Mouse (Mus musculus): Measurements from ENCODE around the gene Zc2hc1b. TPM values are rescaled to one million over a fixed set of nuclear protein-coding genes. Genes with fewer than 3 reads are reported as not detected.

Zc2hc1b gene
- polyA plus RNA-seq, 1 experiment from 2014 or later, result not detected

DNA sequence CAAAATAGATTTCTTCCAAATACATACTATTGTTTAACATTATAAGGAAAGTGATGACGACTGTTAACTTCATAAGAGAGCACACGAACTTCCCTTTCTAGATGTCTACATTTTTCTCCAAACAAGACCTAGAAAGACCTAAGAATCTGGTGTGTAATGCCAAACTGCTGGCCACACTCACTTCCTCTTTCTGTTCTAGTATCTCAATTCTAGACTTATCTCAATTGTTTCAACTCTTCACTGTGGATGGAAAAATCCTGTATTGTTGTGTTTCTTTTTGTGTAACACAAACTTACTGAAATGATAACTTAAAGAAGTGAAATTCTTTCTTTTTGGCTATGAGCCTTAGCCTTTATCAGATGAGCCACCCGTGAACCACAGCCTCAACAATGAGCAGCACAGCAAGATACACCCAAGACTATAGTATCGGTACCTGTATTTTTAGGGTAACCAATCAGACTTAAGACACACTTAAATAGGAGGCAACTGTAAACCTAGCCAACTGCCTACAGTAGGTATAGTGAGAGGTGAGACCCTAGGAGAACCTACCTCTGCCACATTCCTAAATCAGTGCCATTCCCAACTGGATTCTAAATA is 6.4 kb upstream of the Zc2hc1b start:
- WGBS, result 89% methylated on average over 4 of the region's 4 CpGs
- H3K4me3 ChIP-seq (ENCODE audit: low read length), result no peak overlapping the region
- H3K9me3 ChIP-seq (ENCODE audit: control insufficient read depth, low read length), result no peaks in the 10 kb centered on the region
- no peaks in the 10 kb centered on the region for H3K27me3 ChIP-seq (replicated peaks; ENCODE audit: control insufficient read depth, insufficient read depth, low read length)
- no peak overlapping the region for H3K9ac ChIP-seq (ENCODE audit: low read depth, low read length)
- H3K27ac ChIP-seq (ENCODE audit: low read length), result no peak overlapping the region
- peaks cover 20% of the 10 kb centered on the region for H3K36me3 ChIP-seq (ENCODE audit: control insufficient read depth, insufficient read depth, low read length)
- no peak for ATAC-seq
- H3K4me2 ChIP-seq (ENCODE audit: low read depth, low read length), result no peak overlapping the region
- no peaks in the 10 kb centered on the region for H3K4me1 ChIP-seq (ENCODE audit: control insufficient read depth, insufficient read depth, low read length)

DNA sequence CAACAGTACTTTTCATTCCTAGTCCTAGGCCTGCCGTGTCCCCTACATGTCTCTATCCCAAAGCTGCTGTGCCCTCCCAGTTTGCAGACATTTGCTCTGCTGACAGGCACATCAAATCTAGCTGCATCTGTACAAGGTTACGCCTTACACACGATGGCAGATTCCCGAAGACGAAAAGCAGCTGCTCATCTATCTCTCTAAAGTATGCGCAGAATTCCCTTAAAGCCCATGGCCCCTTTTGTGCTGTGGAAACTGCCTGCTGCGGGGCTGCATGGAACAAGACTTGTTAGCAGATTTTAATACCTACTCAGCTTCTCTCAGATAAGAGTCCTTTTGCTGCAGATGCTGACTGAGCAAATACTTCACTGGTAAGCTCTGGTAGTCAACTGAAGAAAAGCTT is 2.4 kb upstream of the Zc2hc1b start:
- Histone ChIP-seq H3K27ac (ENCODE audit: low read length) (no peak overlapping the region), H3K27me3 (replicated peaks; ENCODE audit: control insufficient read depth, insufficient read depth, low read length) (no peaks in the 10 kb centered on the region), H3K9ac (ENCODE audit: low read depth, low read length) (no peak overlapping the region), H3K4me1 (ENCODE audit: control insufficient read depth, insufficient read depth, low read length) (no peaks in the 10 kb centered on the region), H3K36me3 (ENCODE audit: control insufficient read depth, insufficient read depth, low read length) (peaks cover 18% of the 10 kb centered on the region), H3K4me3 (ENCODE audit: low read length) (no peak overlapping the region), H3K9me3 (ENCODE audit: control insufficient read depth, low read length) (no peaks in the 10 kb centered on the region), H3K4me2 (ENCODE audit: low read depth, low read length) (no peak overlapping the region)
- no peak for ATAC-seq
- 63% methylated on average over 7 of the region's 7 CpGs for WGBS

DNA sequence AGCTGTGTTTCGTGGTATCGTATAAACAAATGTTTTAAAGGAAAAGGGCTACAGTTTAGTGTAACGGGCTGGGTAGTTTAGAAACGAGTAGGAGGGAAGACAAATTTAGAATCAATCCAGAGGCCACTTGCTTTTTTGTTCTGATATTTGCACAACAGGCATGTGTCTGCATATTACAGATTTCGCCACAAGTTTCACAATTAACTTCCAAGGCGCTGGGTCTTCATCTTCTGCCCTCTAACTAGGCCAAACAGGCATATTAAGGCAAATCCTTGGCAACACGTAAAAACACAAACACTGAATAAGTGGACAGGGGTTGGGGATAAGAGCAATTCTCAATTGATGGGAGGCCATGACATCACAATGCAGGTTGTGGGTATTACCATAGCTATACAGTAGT is 2.0 kb downstream of the Zc2hc1b start:
- H3K27me3 ChIP-seq (replicated peaks; ENCODE audit: control insufficient read depth, insufficient read depth, low read length), result no peaks in the 10 kb centered on the region
- H3K4me2 ChIP-seq (ENCODE audit: low read depth, low read length), result no peak overlapping the region
- WGBS, result 74% methylated on average over 7 of the region's 7 CpGs
- H3K9me3 ChIP-seq (ENCODE audit: control insufficient read depth, low read length), result no peaks in the 10 kb centered on the region
- no peak for ATAC-seq
- H3K4me1 ChIP-seq (ENCODE audit: control insufficient read depth, insufficient read depth, low read length), result peaks cover 8% of the 10 kb centered on the region
- peaks cover 7% of the 10 kb centered on the region for H3K36me3 ChIP-seq (ENCODE audit: control insufficient read depth, insufficient read depth, low read length)
- H3K9ac ChIP-seq (ENCODE audit: low read depth, low read length), result no peak overlapping the region
- no peak overlapping the region for H3K4me3 ChIP-seq (ENCODE audit: low read length)
- H3K27ac ChIP-seq (ENCODE audit: low read length), result no peak overlapping the region

DNA sequence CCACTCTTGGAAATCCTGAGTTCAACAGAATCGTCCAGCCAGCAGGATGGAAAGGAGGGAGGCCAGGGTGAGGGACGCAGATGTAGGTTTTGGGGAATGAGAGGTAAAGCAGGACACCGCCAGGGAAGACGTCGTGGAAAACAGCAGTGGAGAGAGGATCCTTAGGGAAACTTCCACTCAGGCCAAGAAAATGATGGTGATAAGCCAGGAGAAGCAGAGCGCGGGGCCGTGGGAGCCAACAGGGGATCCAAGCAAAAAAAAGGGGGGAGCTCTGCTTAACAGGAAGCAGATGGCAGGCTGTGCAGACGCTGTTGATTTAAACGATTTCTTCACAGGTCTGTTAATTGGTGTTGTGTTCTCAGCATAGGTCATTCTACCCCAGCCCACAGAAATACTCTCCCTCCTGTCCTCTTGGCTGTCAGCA is 5.0 kb downstream of the Zc2hc1b start:
- Histone ChIP-seq H3K4me2 (ENCODE audit: low read depth, low read length) (no peak overlapping the region), H3K9ac (ENCODE audit: low read depth, low read length) (no peak overlapping the region), H3K4me3 (ENCODE audit: low read length) (no peak overlapping the region), H3K9me3 (ENCODE audit: control insufficient read depth, low read length) (no peaks in the 10 kb centered on the region), H3K4me1 (ENCODE audit: control insufficient read depth, insufficient read depth, low read length) (peaks cover 16% of the 10 kb centered on the region), H3K36me3 (ENCODE audit: control insufficient read depth, insufficient read depth, low read length) (no peaks in the 10 kb centered on the region), H3K27me3 (replicated peaks; ENCODE audit: control insufficient read depth, insufficient read depth, low read length) (no peaks in the 10 kb centered on the region), H3K27ac (ENCODE audit: low read length) (peak overlapping the region; percentile 3; the same call in 1 of the 2 replicates)
- 35% methylated on average over 10 of the region's 10 CpGs for WGBS
- ATAC-seq, result peak; percentile 56; the same call in 1 of the 2 replicates

DNA sequence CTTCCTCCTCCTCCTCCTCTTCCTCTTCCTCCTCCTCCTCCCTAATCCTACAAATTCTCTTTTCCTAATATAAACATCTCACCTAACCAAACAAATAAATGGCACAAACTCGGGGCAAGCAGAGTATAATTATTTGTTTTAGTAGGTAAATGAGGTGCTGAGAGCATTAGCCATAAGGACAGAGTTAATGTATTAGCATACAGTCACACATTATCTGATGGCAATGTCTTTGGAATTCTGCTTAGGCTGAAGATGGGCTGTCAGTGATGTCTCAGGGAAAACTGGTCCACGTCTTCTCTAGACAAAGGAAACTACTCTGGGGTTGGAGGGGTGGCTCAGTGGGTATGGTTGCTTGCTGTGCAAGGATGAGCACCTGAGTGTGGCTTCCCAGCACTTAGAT is 6.4 kb downstream of the Zc2hc1b start:
- 43% methylated on average over 2 of the region's 2 CpGs for WGBS

DNA sequence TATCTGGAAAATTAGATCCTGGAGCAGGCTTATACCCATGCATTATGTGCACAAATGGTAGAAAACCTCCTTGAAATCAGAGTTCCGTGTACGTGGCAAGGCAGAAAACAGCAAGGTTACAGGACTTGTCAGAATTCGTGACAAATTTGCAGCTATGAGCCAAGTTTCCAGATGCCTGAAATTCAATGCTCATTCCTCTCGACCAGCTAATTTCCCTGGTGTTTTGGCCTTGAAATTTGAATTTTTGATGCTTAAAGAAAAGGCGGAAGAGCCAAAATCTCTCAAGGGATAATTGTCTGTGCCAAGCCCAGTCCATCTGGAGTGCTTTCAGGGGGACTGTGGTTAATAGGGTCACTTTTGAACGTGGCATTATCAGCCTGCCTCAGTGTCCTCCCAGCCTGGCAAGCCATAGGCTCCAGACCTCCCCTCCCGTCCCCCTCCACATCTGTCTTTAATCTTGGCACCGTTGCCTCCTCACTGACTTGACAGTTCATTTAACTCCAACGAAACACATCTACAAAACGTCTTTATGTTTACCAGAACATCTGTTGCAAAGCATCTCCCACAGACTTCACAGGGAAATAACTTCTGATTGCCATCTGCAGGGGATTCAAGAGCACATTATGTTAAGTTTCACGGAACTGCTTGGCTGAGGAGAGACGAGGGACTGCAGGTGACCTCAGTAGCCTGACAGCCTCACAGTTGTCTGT is 6.9 kb downstream of the Zc2hc1b start:
- WGBS, result 39% methylated on average over 12 of the region's 12 CpGs
- no peak overlapping the region for H3K4me2 ChIP-seq (ENCODE audit: low read depth, low read length)
- H3K4me3 ChIP-seq (ENCODE audit: low read length), result no peak overlapping the region
- no peaks in the 10 kb centered on the region for H3K36me3 ChIP-seq (ENCODE audit: control insufficient read depth, insufficient read depth, low read length)
- no peaks in the 10 kb centered on the region for H3K27me3 ChIP-seq (replicated peaks; ENCODE audit: control insufficient read depth, insufficient read depth, low read length)
- H3K4me1 ChIP-seq (ENCODE audit: control insufficient read depth, insufficient read depth, low read length), result peaks cover 16% of the 10 kb centered on the region
- H3K27ac ChIP-seq (ENCODE audit: low read length), result peak overlapping the region; percentile 49; the same call in 1 of the 2 replicates
- H3K9ac ChIP-seq (ENCODE audit: low read depth, low read length), result no peak overlapping the region
- H3K9me3 ChIP-seq (ENCODE audit: control insufficient read depth, low read length), result no peaks in the 10 kb centered on the region
- ATAC-seq, result peak; percentile 60

More for the DNA sequence above, 6.4 kb downstream of the Zc2hc1b start:
- no peaks in the 10 kb centered on the region for H3K9me3 ChIP-seq (ENCODE audit: control insufficient read depth, low read length)
- H3K9ac ChIP-seq (ENCODE audit: low read depth, low read length), result no peak overlapping the region
- H3K4me2 ChIP-seq (ENCODE audit: low read depth, low read length), result no peak overlapping the region
- peak overlapping the region; percentile 49 for H3K27ac ChIP-seq (ENCODE audit: low read length)
- no peaks in the 10 kb centered on the region for H3K36me3 ChIP-seq (ENCODE audit: control insufficient read depth, insufficient read depth, low read length)
- peaks cover 16% of the 10 kb centered on the region for H3K4me1 ChIP-seq (ENCODE audit: control insufficient read depth, insufficient read depth, low read length)
- H3K27me3 ChIP-seq (replicated peaks; ENCODE audit: control insufficient read depth, insufficient read depth, low read length), result no peaks in the 10 kb centered on the region
- H3K4me3 ChIP-seq (ENCODE audit: low read length), result no peak overlapping the region
- no peak for ATAC-seq

DNA sequence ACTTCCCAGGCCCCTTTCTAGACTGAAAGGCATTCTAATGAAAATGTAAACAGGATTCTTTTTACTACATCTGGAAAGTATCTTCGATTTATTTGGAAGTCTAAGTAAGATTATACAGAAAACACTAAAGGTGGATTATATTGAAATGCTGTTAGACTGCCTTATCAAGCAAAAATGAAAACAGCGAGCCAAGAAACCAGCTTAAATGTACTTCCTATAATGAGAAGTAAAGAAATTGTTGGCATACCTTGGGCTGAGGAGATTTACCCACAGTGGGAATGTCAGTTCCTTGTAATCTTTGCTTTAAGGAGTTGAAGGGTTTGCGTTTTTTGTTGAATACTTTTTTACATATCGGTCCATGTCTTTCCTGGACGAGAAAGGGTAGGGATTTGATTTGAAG is 9.4 kb downstream of the Zc2hc1b start:
- peaks cover 16% of the 10 kb centered on the region for H3K4me1 ChIP-seq (ENCODE audit: control insufficient read depth, insufficient read depth, low read length)
- H3K27me3 ChIP-seq (replicated peaks; ENCODE audit: control insufficient read depth, insufficient read depth, low read length), result no peaks in the 10 kb centered on the region
- peak overlapping the region; percentile 54 for H3K27ac ChIP-seq (ENCODE audit: low read length)
- no peak overlapping the region for H3K9ac ChIP-seq (ENCODE audit: low read depth, low read length)
- ATAC-seq, result no peak
- no peak overlapping the region for H3K4me3 ChIP-seq (ENCODE audit: low read length)
- 49% methylated on average over 5 of the region's 5 CpGs for WGBS
- no peak overlapping the region for H3K4me2 ChIP-seq (ENCODE audit: low read depth, low read length)
- no peaks in the 10 kb centered on the region for H3K36me3 ChIP-seq (ENCODE audit: control insufficient read depth, insufficient read depth, low read length)
- no peaks in the 10 kb centered on the region for H3K9me3 ChIP-seq (ENCODE audit: control insufficient read depth, low read length)

DNA sequence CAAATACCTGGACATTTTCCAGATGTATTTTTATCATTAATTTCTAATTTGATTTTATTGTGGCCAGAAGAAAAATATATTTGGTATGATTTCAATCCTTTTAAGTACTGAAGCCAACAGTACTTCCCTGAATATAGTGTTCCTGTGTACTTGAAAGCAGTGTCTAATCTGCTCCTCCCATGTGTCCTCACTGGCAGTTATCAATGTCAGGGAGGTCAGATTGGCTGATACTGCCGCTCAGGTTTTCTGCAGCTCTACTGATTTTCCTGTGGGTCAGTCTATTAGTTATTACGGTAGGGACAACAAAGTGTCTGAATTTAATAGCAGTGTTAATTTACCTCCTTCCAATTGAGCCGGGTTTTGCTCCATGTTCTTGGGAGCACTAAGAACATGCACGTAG is 15.8 kb downstream of the Zc2hc1b start:
- H3K27ac ChIP-seq (ENCODE audit: low read length), result no peak overlapping the region
- 73% methylated on average over 4 of the region's 4 CpGs for WGBS
- H3K9me3 ChIP-seq (ENCODE audit: control insufficient read depth, low read length), result no peaks in the 10 kb centered on the region; the same call in 1 of the 2 replicates
- H3K4me3 ChIP-seq (ENCODE audit: low read length), result no peak overlapping the region
- H3K9ac ChIP-seq (ENCODE audit: low read depth, low read length), result no peak overlapping the region
- no peaks in the 10 kb centered on the region for H3K36me3 ChIP-seq (ENCODE audit: control insufficient read depth, insufficient read depth, low read length)
- no peak for ATAC-seq
- no peak overlapping the region for H3K4me2 ChIP-seq (ENCODE audit: low read depth, low read length)
- H3K4me1 ChIP-seq (ENCODE audit: control insufficient read depth, insufficient read depth, low read length), result no peaks in the 10 kb centered on the region
- no peaks in the 10 kb centered on the region for H3K27me3 ChIP-seq (replicated peaks; ENCODE audit: control insufficient read depth, insufficient read depth, low read length)

DNA sequence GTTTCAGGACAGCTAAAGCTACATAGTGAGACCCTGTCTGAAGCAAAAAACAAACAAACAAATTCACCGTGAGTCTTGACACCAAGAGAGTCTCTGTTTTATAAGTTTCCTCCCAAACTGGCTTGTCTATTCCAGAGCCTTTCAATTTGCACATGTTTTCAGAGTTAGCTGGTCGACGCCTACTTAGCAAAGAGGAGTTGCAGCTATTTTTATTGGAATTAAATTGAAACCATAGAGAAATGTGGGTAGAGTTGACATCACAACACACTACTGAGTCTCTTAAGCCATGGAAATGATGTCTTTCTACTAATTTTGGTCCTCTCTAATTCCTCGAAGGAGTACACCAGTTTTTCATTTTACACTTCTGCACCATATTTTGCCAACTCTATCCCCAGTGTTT is 16.9 kb downstream of the Zc2hc1b start:
- Histone ChIP-seq H3K27me3 (replicated peaks; ENCODE audit: control insufficient read depth, insufficient read depth, low read length) (no peaks in the 10 kb centered on the region), H3K9ac (ENCODE audit: low read depth, low read length) (no peak overlapping the region), H3K36me3 (ENCODE audit: control insufficient read depth, insufficient read depth, low read length) (no peaks in the 10 kb centered on the region), H3K27ac (ENCODE audit: low read length) (no peak overlapping the region), H3K4me1 (ENCODE audit: control insufficient read depth, insufficient read depth, low read length) (no peaks in the 10 kb centered on the region), H3K9me3 (ENCODE audit: control insufficient read depth, low read length) (no peaks in the 10 kb centered on the region; the same call in 1 of the 2 replicates), H3K4me3 (ENCODE audit: low read length) (no peak overlapping the region), H3K4me2 (ENCODE audit: low read depth, low read length) (no peak overlapping the region)
- ATAC-seq, result no peak
- WGBS, result 93% methylated on average over 4 of the region's 4 CpGs
